Mouse (Mus musculus): ENCODE data around the gene Ankfn1.

DNA sequence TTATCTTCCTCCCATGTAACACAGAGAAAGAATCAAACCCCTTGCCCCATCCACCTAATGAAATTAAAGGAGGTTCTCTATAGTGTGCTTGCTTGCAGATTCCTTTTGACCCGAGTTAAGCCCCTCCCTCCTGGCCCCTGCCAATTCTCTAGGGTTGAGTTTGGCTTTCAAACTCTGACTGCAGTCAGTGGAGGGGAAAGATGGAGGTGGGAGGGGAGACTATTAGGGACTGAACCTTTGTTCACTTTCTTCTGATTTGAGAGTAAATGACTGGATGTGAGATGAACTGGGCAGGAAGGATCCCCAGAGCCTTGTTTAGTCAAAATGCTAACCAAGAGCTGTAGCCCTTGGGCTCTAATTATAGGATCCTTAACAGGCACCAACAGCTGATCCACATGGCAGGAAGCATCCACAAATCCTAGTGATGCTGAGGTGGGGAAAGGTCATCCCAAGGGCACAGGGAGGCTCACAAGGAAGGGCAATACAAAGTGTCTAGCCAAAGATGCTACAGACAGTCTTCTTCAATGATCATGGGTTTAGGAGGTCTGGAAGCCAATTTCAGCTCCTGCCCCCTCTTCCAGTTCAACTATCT lies 103.4 kb downstream of the Ankfn1 start:
- TF ChIP-seq CTCF (IDR thresholded peaks at IDR 0.05; ENCODE audit: extremely low read depth, insufficient read depth, low read length) (no peak), POLR2A (IDR thresholded peaks at IDR 0.05; ENCODE audit: extremely low read depth, insufficient read depth, low read length) (no peak)
